8 mouse cellular contexts compared by ENCODE assay signal in the genomic region with DNA sequence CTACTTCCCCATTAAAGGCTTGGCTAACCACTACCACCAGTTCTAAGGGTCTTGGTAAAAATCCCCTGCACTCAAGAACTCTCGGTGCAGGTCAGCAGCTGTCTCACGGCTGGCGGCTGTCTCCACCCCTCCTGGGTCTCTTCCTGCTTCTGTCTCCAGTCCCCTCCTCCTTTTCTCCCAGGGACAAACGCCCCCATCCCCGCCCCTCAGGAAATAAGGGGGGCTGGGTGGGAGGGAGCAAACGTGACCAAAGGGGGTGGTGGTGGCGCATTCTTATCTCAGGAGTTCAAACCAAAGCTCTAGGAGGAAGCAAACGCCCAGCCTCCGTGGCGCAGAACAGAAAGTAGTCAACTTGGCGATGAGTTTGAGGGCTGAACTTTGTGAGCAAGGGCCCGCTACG. TPM values are rescaled to one million over a fixed set of nuclear protein-coding genes. Genes with fewer than 3 reads are reported as not detected.
DNase-seq lines count a peak whose midpoint lies in the region; ATAC-seq lines count a peak whose summit lies in the region.

No protein-coding gene starts in this region.

- H3K27me3 ChIP-seq in forebrain, embryonic 16.5 days (replicated peaks; ENCODE audit: control insufficient read depth, insufficient read depth, low read length) = peaks cover 43% of the 10 kb centered on the region
- H3K27me3 ChIP-seq in hindbrain, embryonic 14.5 days (ENCODE audit: control insufficient read depth, insufficient read depth, low read length) = peaks cover 51% of the 10 kb centered on the region
- H3K27me3 ChIP-seq in liver, embryonic 11.5 days (replicated peaks; ENCODE audit: control insufficient read depth, insufficient read depth, low read length) = peaks cover 32% of the 10 kb centered on the region

- peak overlapping the region; percentile 68 for H3K4me2 ChIP-seq in forebrain, embryonic 16.5 days (ENCODE audit: low read length)
- H3K4me2 ChIP-seq in hindbrain, embryonic 14.5 days (replicated peaks) = peak overlapping the region; percentile 81
- H3K4me2 ChIP-seq in liver, embryonic 11.5 days = peak overlapping the region; percentile 97

- no peaks in the 10 kb centered on the region for H3K36me3 ChIP-seq in forebrain, embryonic 16.5 days (ENCODE audit: control insufficient read depth, insufficient read depth)
- H3K36me3 ChIP-seq in hindbrain, embryonic 14.5 days (replicated peaks; ENCODE audit: control insufficient read depth, insufficient read depth) = no peaks in the 10 kb centered on the region
- H3K36me3 ChIP-seq in liver, embryonic 11.5 days (ENCODE audit: control insufficient read depth, insufficient read depth, low read length) = no peaks in the 10 kb centered on the region

- WGBS in forebrain, embryonic 16.5 days = 1% methylated on average over 13 of the region's 13 CpGs
- under 1% methylated on average over 13 of the region's 13 CpGs for WGBS in hindbrain, embryonic 14.5 days
- WGBS in liver, embryonic 11.5 days = 0% methylated on average over 13 of the region's 13 CpGs

- H3K9me3 ChIP-seq in forebrain, embryonic 16.5 days (ENCODE audit: control insufficient read depth, low read length) = no peaks in the 10 kb centered on the region
- no peaks in the 10 kb centered on the region for H3K9me3 ChIP-seq in hindbrain, embryonic 14.5 days (ENCODE audit: control insufficient read depth, low read length)
- no peaks in the 10 kb centered on the region for H3K9me3 ChIP-seq in liver, embryonic 11.5 days (ENCODE audit: control insufficient read depth, low read length)

- peak; percentile 64 for ATAC-seq in CD4-positive, CD25-positive, alpha-beta regulatory T cell, adult 4 months
- no peak for ATAC-seq in forebrain, embryonic 16.5 days
- ATAC-seq in hindbrain, embryonic 14.5 days (ENCODE audit: low FRiP score) = no peak
- ATAC-seq in liver, embryonic 11.5 days (replicated peaks; ENCODE audit: low FRiP score) = peak; percentile 71

- DNase-seq in adrenal gland, adult 2 months = peak; percentile 83
- DNase-seq in hindbrain, embryonic 14.5 days (ENCODE audit: low spot score) = no peak
- peak; percentile 84 for DNase-seq in liver, embryonic 11.5 days (ENCODE audit: low spot score)
- DNase-seq in naive thymus-derived CD4-positive, alpha-beta T cell, adult 2 months (ENCODE audit: low read depth) = peak; percentile 93
- peak; percentile 77 to 87 for DNase-seq in thymus, postnatal 36 days
- DNase-seq in right cerebral cortex, postnatal 36 days (ENCODE audit: low spot score in 2 of 2) = no peak

- no peak overlapping the region for H3K27ac ChIP-seq in forebrain, embryonic 16.5 days (ENCODE audit: low read length)
- H3K27ac ChIP-seq in hindbrain, embryonic 14.5 days = 0 out of 2 replicates have a peak overlapping the region, but pooled peaks have one; percentile 53
- H3K27ac ChIP-seq in liver, embryonic 11.5 days (ENCODE audit: low read depth, low read length) = peak overlapping the region; percentile 62

- no peak overlapping the region for H3K4me3 ChIP-seq in forebrain, embryonic 16.5 days (replicated peaks; ENCODE audit: low read length)
- H3K4me3 ChIP-seq in hindbrain, embryonic 14.5 days (replicated peaks; ENCODE audit: low read length) = peak overlapping the region; percentile 46; the same call in 1 of the 2 replicates
- peak overlapping the region; percentile 63 for H3K4me3 ChIP-seq in liver, embryonic 11.5 days (ENCODE audit: low read depth, low read length)

- H3K9ac ChIP-seq in forebrain, embryonic 16.5 days (replicated peaks; ENCODE audit: low read depth, low read length) = no peak overlapping the region
- H3K9ac ChIP-seq in hindbrain, embryonic 14.5 days = no peak overlapping the region
- no peak overlapping the region for H3K9ac ChIP-seq in liver, embryonic 11.5 days (ENCODE audit: low read depth, low read length)

- peaks cover 13% of the 10 kb centered on the region for H3K4me1 ChIP-seq in forebrain, embryonic 16.5 days (replicated peaks; ENCODE audit: control insufficient read depth, insufficient read depth, low read length)
- peaks cover 15% of the 10 kb centered on the region for H3K4me1 ChIP-seq in hindbrain, embryonic 14.5 days (replicated peaks; ENCODE audit: control insufficient read depth, insufficient read depth, low read length)
- peaks cover 8% of the 10 kb centered on the region for H3K4me1 ChIP-seq in liver, embryonic 11.5 days (replicated peaks; ENCODE audit: control insufficient read depth, insufficient read depth, low read length)

RNA-seq across cellular contexts. Expression of a gene that starts 0.9 kb away (rescaled TPM):
- 1 to 10 TPM; 8.2 to 8.6 TPM for polyA plus RNA-seq in CD4-positive, CD25-positive, alpha-beta regulatory T cell, adult 4 months (2017; shearing (Covaris generic))
- total RNA-seq in adrenal gland, adult 2 months (2021) = 1 to 10 TPM; 5.0 to 6.7 TPM
- 6.0 and 6.9 TPM in 2 replicates for polyA plus RNA-seq in adrenal gland, adult 2 months (2012; rRNA removed)
- 0.63 and 0.73 TPM in 2 replicates for polyA plus RNA-seq in forebrain, embryonic 16.5 days (2015; fragmentation: Nextera tagmentation; extraction: Ambion mirVana)
- polyA plus RNA-seq in hindbrain, embryonic 14.5 days (2014; fragmentation: Nextera tagmentation; extraction: Ambion mirVana) = 1.2 and 1.8 TPM in 2 replicates
- polyA plus RNA-seq in liver, embryonic 11.5 days (2014; fragmentation: Nextera tagmentation; extraction: Ambion mirVana) = 1.8 and 2.0 TPM in 2 replicates

RNA-seq across cellular contexts. Expression of a gene that starts 27.4 kb away (rescaled TPM):
- 1 to 10 TPM; 3.2 to 4.8 TPM for polyA plus RNA-seq in CD4-positive, CD25-positive, alpha-beta regulatory T cell, adult 4 months (2017; shearing (Covaris generic))
- total RNA-seq in adrenal gland, adult 2 months (2021) = 10 to 100 TPM; 35.0 to 41.6 TPM
- polyA plus RNA-seq in adrenal gland, adult 2 months (2012; rRNA removed) = 45.3 and 57.4 TPM in 2 replicates
- polyA plus RNA-seq in forebrain, embryonic 16.5 days (2015; fragmentation: Nextera tagmentation; extraction: Ambion mirVana) = 2.2 and 2.7 TPM in 2 replicates
- polyA plus RNA-seq in hindbrain, embryonic 14.5 days (2014; fragmentation: Nextera tagmentation; extraction: Ambion mirVana) = 5.9 and 6.9 TPM in 2 replicates
- polyA plus RNA-seq in liver, embryonic 11.5 days (2014; fragmentation: Nextera tagmentation; extraction: Ambion mirVana) = 10.8 and 11.3 TPM in 2 replicates

Comparison
In these comparisons a context has a peak if more than half of its experiments do, and no peak if none do; other contexts are left out.
1. ATAC-seq: peak in CD4-positive, CD25-positive, alpha-beta regulatory T cell, adult 4 months (single experiment) and liver, embryonic 11.5 days (single experiment); none in forebrain, embryonic 16.5 days (single experiment) and hindbrain, embryonic 14.5 days (single experiment).
2. DNase-seq: peak in adrenal gland, adult 2 months (single experiment), liver, embryonic 11.5 days (single experiment), naive thymus-derived CD4-positive, alpha-beta T cell, adult 2 months (single experiment) and thymus, postnatal 36 days (2 of 2); none in hindbrain, embryonic 14.5 days (single experiment) and right cerebral cortex, postnatal 36 days (0 of 2).
3. Peak in every context shown above with its lines, with median percentiles within 50 percentile points of each other: H3K4me2 ChIP-seq.